Mouse (Mus musculus) mesoderm, embryonic 11.5 days (tissue): ENCODE results near the gene Palld.

Experiments used
- DNase-seq: peaks from one replicate; pipeline ENCODE4 v3.0.0-alpha.2; 2012; ENCODE audit warnings: low read depth, low spot score

Gene Palld

GRCm38 (mm10) chr8:61866920-61867319, 35.6 kb downstream of the Palld start:
- no peak for DNase-seq

DNA sequence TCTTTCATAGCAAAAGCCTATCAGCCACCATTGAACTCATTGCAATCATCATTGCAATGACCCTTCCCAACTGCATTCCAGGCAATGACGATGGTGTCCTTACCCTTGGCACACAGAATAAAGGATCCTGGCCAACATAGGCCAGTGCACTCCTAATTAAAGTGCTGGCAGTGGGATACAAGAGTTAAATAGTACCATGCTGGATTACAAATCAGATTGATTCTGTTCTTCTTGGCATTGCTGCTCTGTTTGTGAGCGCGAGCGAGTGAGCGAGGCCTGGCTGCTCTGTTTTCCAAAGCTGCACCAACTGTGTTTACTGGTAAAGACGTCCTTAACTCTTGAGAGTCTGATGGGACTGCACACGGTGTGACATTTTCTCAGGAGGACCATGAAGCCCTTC, 37.1 kb downstream of the Palld start:
- no peak for DNase-seq

GRCm38 (mm10) chr8:61851270-61851669, 51.2 kb downstream of the Palld start:
- no peak for DNase-seq

- DNase-seq, result peak; percentile 61
Observed at GRCm38 (mm10) chr8:61848581-61849162, 53.8 kb downstream of the Palld start.

DNA sequence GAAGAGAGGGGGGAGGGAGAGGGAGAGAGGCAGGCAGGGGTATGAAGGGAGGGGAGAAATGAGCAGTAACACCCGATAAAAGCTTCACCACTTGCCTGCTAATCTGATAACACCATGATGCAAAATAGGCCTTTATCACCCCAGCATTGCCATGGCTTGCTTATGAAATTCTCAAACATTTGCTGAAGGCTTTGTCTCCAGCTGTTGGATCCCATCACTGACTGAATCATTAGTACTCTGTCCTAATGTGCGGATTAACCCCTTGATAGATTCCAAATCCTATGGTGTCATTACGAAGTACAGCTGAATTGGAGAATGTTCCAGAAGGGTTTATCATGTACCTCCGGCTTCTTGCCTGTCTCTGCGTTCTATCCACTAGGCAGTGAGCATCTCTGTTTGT, 55.0 kb downstream of the Palld start:
- no peak for DNase-seq

DNA sequence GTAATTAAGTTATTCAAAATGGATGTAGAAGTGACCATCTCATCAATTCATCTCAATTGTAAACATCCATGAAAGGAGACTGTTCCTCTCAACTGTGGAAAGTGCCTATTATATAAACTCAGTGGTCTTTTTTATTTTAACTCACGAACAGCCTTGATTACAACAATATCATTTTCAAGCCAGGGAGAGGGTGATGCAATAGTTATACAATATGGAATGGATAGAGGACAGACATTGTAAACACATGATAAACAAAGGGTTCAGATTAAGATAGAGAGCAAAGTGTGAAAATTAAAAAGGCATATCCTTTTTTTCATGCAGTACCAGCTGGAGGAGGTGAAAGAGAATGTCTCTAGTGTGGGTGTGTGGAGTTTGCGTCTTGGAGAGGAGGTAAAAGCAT, 57.5 kb downstream of the Palld start:
- no peak for DNase-seq

GRCm38 (mm10) chr8:61844575-61844974, 57.9 kb downstream of the Palld start:
- DNase-seq, result no peak

DNA sequence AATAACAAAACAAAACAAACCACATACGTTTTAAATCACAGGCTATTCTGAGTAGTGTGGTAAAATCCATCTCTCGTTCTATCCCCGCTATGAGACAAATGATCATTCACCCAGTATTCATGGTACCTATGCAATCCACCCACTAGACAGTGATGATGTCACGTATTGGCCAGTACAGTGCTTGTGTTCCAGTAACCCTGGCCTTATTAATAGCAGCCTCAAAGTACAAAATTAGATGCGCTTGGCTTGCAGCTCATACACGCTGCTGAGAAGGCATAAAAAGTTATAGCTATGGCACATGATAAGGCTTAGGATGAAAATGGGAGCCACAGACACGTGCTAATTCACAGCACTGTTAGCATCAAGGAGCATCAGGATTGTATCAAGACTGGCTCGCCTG, 58.7 kb downstream of the Palld start:
- no peak for DNase-seq

GRCm38 (mm10) chr8:61833211-61833610, 69.3 kb downstream of the Palld start:
- no peak for DNase-seq

DNA sequence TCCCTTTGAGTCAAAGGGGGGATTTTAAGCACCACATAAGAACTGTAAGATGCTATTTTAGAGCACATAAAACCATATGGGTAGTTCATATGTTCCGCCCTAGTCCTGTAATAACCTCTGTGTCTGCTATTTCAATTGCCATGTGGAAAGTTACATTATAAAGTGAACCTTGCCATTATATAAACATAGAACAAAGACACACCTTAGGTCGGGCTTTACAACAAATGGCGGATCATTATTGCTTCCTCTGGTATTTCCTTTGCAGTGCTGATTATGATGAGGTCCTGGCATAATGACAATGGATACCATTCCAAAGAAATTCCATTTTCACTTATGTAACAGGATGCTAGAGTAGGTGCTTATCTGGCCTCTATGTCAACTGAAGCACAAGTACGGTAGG, 70.5 kb downstream of the Palld start:
- no peak for DNase-seq

DNA sequence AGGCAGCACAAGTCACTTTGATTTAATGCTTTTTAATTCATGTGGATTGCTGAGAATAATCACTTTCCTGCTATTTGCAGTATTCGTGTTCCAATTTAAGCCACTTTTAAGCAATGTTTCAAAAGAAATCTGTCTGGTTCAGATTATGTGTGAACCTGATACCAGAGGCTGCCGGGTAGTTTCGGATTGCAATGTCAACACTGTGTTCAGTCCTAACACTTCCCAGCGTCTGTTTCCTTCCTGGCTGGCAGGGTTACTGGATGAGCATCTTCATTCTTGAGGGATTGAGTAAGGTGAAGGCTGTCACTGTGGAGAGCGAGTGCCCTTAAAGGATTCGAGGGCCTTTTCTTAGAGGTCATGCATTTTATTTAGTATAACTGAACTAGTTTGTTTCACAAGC, 71.7 kb downstream of the Palld start:
- peak; percentile 44 for DNase-seq

DNA sequence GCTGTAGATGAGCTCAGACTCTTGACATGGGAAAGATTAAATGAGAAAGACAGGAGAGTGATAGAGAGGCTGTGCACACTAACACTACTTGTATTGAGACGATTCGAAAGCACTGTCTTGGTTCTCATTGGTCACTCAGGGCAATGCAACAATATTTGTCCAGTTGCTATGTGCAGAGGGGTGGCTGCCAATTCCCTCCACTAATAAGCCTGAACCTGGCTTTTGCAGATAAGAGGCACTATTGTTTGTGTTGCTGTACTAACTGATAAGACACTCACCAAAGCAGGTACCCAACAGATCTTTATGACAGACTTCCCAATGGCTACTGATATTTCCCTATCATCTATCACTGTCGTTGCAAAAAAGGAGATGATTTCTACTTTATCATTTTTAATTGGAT, 77.9 kb downstream of the Palld start:
- no peak for DNase-seq

GRCm38 (mm10) chr8:61823157-61823556, 79.3 kb downstream of the Palld start:
- DNase-seq, result no peak

DNA sequence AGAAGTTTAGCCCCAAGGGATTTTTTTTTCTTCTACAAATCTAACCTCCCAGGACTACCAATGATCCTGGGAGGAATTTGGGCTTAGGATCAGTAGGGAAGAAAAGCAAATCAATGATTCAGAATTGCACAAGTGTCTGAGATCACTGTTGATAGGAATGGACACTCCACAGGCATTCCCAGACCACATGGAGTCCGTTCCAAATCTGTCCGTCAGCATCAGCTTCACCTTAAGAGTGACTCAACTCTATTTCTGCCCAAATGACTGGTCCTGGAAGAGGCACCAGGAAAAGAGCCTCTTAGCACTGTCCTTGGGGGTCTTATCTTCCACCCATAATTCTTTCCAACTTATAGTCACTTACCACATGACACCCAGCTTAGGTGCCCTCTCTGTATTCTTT, 98.7 kb downstream of the Palld start:
- no peak for DNase-seq

- no peak for DNase-seq
Observed at GRCm38 (mm10) chr8:61802840-61803239, 99.7 kb downstream of the Palld start.

GRCm38 (mm10) chr8:61797391-61797947, 105.0 kb downstream of the Palld start:
- DNase-seq, result peak; percentile 12

DNA sequence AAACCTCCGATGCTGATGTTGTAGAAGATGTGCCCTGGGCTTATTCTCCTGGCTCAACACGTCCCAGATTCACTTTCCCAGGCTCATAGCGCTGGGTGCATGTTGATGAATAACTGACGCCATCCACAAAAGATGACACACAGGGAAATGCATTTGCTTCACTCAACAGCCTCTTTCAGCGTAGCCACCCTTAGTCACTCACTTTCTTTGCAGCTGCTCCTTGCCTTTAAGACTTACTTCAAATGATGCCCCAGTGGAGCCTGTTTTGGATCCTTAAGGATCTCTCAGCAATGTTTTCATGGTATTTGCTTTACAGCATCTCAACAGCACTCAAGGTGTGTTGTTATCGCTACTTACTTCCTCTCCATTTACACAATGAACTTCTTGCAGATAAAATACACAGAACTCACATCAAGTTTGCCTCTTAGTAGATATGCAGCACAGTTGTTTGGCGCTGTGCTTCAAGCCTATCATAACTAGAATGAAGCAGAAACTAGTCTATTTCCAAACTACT, 105.9 kb downstream of the Palld start:
- no peak for DNase-seq

- DNase-seq, result no peak
Observed at GRCm38 (mm10) chr8:61789946-61790345, 112.5 kb downstream of the Palld start.

GRCm38 (mm10) chr8:61789289-61789688, 113.2 kb downstream of the Palld start:
- DNase-seq, result no peak

GRCm38 (mm10) chr8:61782931-61783491, 119.5 kb downstream of the Palld start:
- no peak for DNase-seq

- no peak for DNase-seq
Observed at GRCm38 (mm10) chr8:61780652-61781257, 121.7 kb downstream of the Palld start.

- no peak for DNase-seq
Observed at GRCm38 (mm10) chr8:61778194-61778593, 124.3 kb downstream of the Palld start.

GRCm38 (mm10) chr8:61776560-61776959, 125.9 kb downstream of the Palld start:
- peak; percentile 37 for DNase-seq
